Mouse (Mus musculus) macrophage (primary cell): ENCODE results near the gene Fbxo8. TPM values are rescaled to one million over a fixed set of nuclear protein-coding genes. Genes with fewer than 3 reads are reported as not detected.

Source experiments
- H3K27ac ChIP-seq: fragments of 350-480 bp; formaldehyde crosslinking; 2 replicates; pipeline ENCODE4 v1.9.0; 2021
- H3K36me3 ChIP-seq: fragments of 350-480 bp; formaldehyde crosslinking; 2 replicates; pipeline ENCODE4 v1.9.0; 2021; ENCODE audit errors: inconsistent target
- H3K4me3 ChIP-seq: fragments of 350-480 bp; formaldehyde crosslinking; 2 replicates; pipeline ENCODE4 v1.9.0; 2021; ENCODE audit errors: inconsistent target
- H3K79me2 ChIP-seq: fragments of 350-480 bp; formaldehyde crosslinking; 2 replicates; pipeline ENCODE4 v1.9.0; 2021; ENCODE audit errors: inconsistent target
- WGBS: methylation state at CpG from one replicate; pipeline ENCODE4 v1.1.7; 2026; ENCODE audit warnings: inconsistent platforms; ENCODE audit not compliant: missing documents; 5-methylcytosine and 5-hydroxymethylcytosine counted together
- polyA plus RNA-seq: library from polyadenylated mRNA; stranded (reverse); fragments of 250-400 nt; gene quantifications from 3 replicates; pipeline ENCODE4 v1.2.4, GENCODE M21; 2018; ENCODE audit warnings: inconsistent platforms

Fbxo8 gene
- polyA plus RNA-seq, 1 experiment from 2014 or later, result 14.8 TPM

DNA sequence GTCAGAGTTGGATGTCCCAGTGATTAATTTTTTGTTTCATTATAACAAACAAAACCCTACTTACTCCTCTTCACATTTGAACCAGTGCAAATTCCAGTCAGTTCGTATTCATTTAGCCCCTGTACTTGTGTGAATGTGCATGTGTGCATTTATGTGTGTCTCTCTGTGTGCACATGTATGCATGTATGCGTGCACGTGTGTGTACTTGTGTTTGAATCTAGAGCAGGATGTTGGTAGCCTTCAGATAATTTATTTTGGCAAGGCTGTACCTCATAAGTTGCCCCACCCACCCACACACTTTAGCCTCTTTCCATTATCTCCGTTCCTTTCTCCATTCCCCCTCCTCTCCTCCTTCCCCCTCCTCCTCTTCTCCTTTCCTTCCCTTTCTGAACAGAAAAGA, 70.2 kb downstream of the Fbxo8 start:
- WGBS, result 24% methylated on average over 4 of the region's 4 CpGs
- Histone ChIP-seq H3K27ac (no peak overlapping the region), H3K4me3 (no peak overlapping the region), H3K79me2 (no peaks in the 10 kb centered on the region), H3K36me3 (no peaks in the 10 kb centered on the region)

DNA sequence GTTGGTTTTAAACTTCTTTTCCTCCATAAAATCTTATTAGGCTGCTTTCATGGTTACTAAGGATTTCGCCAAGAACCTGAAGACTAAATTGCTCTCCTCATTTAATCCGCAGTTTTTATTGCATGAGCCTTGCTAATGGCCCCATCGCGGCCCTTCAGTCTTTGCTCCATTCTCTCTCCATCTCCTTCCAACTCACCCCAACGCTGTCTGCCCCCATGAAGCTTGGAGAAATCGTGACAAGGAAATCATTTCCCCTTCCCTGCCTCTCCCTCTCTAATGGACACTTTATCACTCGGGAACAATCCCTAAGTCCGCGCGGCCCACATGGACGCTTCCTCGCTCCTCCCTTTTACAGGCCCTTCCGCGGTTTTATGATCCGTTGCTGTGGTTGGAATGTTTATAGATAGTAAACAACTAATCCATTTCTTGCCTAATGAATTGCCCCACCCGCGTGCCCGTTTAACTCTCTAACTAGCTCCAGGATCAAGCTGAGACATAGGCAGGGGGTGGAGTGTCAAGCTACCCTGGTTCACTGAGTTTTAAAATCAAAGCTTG, 71.7 kb downstream of the Fbxo8 start:
- Histone ChIP-seq H3K36me3 (no peaks in the 10 kb centered on the region), H3K4me3 (no peak overlapping the region), H3K79me2 (no peaks in the 10 kb centered on the region), H3K27ac (no peak overlapping the region)
- 14% methylated on average over 18 of the region's 18 CpGs for WGBS

DNA sequence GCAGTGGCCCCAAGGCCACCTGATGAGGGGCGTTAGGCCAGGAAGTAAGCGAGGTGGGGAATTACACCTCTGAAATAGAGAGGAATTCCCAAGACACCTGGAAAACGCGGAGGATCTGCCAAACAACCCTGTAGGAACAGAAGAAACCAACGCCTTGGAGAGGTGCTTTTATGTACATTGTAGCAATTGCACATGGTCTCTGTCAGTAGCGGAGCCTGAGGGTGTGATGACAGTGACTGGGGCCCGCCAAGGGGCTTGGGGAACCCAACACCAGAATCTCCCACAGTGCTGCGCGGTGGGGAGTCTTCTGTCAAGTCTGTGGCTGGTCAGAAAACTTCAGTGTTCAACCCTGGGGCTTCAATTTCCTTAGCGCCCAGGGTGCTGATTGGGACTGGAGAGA, 72.5 kb downstream of the Fbxo8 start:
- Histone ChIP-seq H3K79me2 (no peaks in the 10 kb centered on the region), H3K36me3 (no peaks in the 10 kb centered on the region), H3K4me3 (no peak overlapping the region), H3K27ac (no peak overlapping the region)
- 22% methylated on average over 10 of the region's 10 CpGs for WGBS

DNA sequence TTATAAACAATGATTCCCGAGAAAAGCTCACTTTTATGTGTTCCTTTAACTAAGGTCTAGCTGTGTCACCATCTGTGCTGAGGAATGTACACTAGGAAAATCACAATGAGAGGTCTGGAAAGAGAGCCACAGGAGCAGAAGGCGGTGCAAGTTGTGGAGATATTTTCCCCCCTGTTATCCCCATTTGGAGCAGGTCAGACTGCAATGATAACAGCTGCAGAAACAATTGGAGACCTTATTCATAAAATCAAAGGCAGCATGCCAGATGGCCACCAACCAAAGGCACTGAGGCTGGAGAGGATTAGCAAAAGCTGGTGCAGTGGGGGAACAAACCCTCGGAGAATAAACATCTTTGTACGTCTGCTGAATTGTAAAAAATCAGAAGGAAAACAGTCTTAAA, 78.3 kb downstream of the Fbxo8 start:
- 76% methylated on average over 4 of the region's 4 CpGs for WGBS
- Histone ChIP-seq H3K4me3 (no peak overlapping the region), H3K36me3 (no peaks in the 10 kb centered on the region), H3K79me2 (no peaks in the 10 kb centered on the region), H3K27ac (no peak overlapping the region)

DNA sequence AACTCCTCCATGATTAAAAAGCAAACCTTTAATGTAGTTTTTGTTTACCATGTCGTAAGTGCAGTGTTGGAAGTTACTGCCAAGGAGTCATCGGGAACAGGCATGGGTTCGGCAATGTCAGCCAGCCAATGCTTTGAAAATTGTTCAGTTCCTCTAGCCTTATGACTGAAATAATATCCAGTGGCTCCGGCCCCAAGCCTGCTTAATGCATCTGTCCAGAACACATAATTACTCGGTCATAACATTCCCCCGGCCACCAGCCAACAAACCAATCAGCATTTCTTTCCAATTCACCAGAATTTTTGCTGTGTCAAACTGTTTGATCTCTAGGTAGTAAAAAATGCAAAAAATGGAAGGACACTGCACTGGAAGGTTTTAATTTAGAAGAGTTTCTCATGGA, 88.4 kb downstream of the Fbxo8 start:
- Histone ChIP-seq H3K27ac (no peak overlapping the region), H3K36me3 (no peaks in the 10 kb centered on the region)

More for the DNA sequence above, 88.4 kb downstream of the Fbxo8 start:
- 84% methylated on average over 6 of the region's 6 CpGs for WGBS
- H3K4me3 ChIP-seq, result no peak overlapping the region
- H3K79me2 ChIP-seq, result no peaks in the 10 kb centered on the region

Other genes with a start within 250 kb of the Fbxo8 start
- gene Cep44, start within 50 bp of the Fbxo8 start, polyA plus RNA-seq, result 7.1 to 11.1 TPM (median 10.5 TPM) in 3 replicates